Mouse (Mus musculus) gastrocnemius, postnatal 36 days (tissue): ENCODE results near the gene Kcne3. TPM values are rescaled to one million over a fixed set of nuclear protein-coding genes. Genes with fewer than 3 reads are reported as not detected.

Experiments
- DNase-seq, 2 experiments: peaks; one replicate each; pipeline ENCODE4 v3.0.0; 2022
- intact Hi-C: fragments of 180-260 bp; cut with DNase I; formaldehyde crosslinking; loops from one replicate; pipeline ENCODE4 v1.15.1; 2025
- total RNA-seq, 2 experiments: library from RNA; stranded (reverse); gene quantifications; 2 replicates each; pipeline ENCODE4 v1.2.3; 2021

Gene Kcne3
- total RNA-seq, 2 experiments from 2014 or later = 0.61 to 1.5 TPM

DNA sequence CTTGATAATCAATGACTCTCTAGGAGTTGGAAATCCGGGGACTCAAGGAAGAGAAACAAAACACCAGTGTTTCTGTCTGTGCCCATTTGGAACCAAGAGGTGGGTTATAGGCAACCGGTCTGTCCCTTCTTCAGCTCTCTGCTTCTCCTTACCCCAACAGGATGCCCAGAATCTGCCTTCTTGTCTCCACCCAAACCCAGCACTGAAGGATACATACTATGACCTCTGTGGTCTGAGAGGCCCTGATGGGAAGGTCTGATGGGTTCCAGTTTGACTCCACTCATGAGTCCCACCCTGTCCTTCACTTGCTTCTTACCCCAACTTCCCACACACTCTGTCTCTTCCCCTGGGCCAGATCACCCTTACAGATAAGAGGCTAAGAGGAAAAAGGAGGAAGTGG is 4.9 kb downstream of the Kcne3 start:
- intact Hi-C loops = no loop called here
- no peak for DNase-seq

DNA sequence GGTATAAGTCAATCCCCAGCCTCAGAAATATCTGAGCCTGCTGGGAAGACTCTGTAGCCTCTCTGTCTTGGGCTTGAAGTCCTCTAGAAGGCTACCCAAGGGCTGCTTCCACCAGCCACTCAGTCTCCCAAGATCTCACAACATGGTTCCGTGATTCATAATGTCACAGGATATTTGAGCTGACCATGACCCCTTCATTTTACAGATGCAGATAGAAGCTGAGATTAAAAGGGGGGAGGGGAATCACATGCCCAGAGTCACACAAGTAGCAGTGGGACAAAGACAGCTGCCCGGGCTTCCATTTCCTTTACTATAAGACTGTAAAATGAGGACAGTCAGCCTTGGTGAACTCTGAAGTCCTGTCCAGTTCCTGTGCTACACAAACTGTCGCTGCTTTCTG is 5.3 kb downstream of the Kcne3 start:
- intact Hi-C loops = no loop called here
- DNase-seq = no peak

GRCm38 (mm10) chr7:100182388-100182787 is 6.1 kb downstream of the Kcne3 start:
- intact Hi-C loops = no loop called here
- DNase-seq = no peak

DNA sequence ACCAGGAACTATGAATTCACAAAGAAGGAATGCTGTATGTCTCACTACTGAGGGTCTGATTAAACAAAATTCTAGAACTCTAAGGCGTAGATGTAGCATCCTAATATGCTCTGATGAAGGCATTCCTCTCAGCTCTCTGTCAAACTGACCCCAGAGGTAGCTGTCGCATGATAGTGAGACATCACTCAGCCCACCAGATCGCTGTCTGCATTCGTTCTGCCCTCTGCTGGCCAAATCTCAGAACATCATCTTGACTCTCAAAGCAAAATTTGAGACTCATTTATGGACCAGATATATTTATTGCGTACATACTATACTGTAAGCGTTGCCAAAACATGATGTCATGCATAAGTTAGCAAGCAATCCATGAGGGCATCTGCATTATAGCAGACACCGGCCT is 11.3 kb downstream of the Kcne3 start:
- DNase-seq = peak in 1 of 2 experiments; percentile 27

GRCm38 (mm10) chr7:100190167-100190566 is 13.9 kb downstream of the Kcne3 start:
- DNase-seq = no peak
- intact Hi-C loops = loop anchor here (2.0 kb wide), 1 partner anchor 45 kb away; no protein-coding TSS in a partner anchor

More for the DNA sequence above, 11.3 kb downstream of the Kcne3 start:
- intact Hi-C loops = loop anchor here (2.0 kb wide), 2 partner anchors 65 to 199 kb away; no protein-coding TSS in a partner anchor

DNA sequence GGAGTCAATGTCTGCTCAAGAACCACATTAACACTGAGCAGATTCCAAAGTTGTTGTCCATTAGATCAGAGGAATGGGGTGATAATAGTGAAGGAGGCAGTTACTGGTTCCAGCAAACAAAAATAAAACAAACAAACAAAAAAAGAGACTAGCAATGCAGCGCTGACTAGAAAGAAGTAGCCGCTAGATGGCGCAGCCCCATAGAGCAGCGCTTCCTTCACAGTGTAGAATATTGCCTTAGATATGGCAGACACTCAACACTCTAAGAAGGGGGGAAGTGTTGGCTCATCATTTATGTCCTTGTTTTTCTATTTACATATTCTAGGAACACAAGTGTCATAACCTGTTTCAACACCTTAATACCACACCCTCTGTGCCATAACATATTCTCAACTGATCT is 14.5 kb downstream of the Kcne3 start:
- intact Hi-C loops = loop anchor here (2.0 kb wide), 1 partner anchor 44 kb away; no protein-coding TSS in a partner anchor
- DNase-seq = peak in 1 of 2 experiments; percentile 36

DNA sequence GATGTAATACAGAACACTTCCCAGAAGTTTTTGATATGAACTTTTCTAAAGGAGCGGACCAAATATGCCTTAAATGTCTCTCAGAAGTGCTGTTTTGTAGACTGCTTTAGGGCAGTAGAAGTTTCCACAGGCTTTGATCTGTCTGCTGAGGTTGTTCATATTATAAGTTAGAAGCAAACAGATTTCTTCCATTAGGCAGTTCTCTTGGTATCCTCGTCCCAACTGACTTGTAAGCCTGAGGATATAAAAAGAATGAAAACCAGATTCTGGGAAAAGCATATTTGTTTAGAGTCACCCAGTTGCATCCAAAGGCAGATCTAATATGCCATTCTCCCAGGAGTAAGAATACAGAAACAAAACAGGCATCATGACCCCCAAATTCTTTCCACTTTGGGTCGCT is 24.9 kb downstream of the Kcne3 start:
- intact Hi-C loops = no loop called here
- no peak for DNase-seq

GRCm38 (mm10) chr7:100203616-100204015 is 27.3 kb downstream of the Kcne3 start:
- DNase-seq = no peak
- intact Hi-C loops = no loop called here

DNA sequence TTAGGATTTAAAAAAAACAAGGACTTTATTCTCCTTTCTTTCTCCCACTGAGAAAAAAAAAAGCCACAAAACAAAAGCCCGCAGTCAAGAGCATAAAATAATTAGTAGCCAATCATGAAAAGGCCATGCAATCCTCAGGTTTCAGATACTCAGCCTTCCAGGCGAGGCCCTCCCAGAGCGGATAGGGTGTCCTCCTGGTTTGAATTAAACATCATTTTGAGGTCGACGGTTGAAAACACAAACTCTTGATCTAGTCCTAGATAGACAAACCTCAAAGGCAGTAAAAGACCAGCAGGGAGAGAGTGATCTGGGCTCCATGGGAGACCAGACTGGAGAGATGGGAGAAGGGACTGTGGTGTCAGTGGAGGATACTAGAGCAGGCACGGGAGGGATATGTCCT is 28.6 kb downstream of the Kcne3 start:
- intact Hi-C loops = no loop called here
- no peak for DNase-seq

GRCm38 (mm10) chr7:100206144-100206543 is 29.8 kb downstream of the Kcne3 start:
- intact Hi-C loops = no loop called here

DNA sequence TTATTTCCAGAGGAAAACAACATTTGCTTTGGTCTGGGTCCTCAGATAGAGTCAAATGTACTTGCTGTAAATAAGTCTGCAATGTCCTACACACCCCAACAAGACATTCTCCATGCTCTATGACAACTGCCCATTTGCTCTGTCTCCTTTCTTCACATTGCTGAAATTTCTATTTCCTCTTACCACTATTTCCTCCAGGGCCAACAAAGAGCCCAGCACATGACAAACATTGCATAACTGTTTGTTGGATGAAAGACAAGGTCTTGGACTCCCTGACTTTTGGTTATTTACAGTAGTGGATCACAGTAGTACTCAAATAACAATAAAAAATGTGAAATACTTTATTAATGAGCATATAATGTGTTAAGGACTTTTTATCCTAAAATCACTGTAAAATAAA is 31.6 kb downstream of the Kcne3 start:
- no peak for DNase-seq
- intact Hi-C loops = no loop called here

More at GRCm38 (mm10) chr7:100206144-100206543, 29.8 kb downstream of the Kcne3 start:
- DNase-seq = no peak

DNA sequence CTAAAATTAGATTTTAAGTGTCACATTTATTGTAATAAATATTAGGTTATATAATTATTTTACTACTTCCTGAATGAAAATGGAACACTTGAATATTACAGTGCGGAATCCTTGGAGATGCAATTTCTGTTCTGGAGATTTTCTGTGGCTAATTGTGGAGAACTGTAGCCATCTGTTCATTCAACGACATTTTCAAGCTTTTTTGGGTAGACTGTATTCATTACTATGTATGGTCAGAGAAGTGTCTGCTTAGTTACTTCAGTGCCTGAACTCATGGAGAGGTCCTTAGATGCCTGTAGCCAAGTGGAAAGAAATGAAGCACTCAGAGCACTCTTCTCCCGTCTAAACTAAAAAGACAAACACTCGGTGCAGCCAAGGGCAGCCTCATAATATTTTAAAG is 38.0 kb downstream of the Kcne3 start:
- DNase-seq = no peak
- intact Hi-C loops = no loop called here

- intact Hi-C loops = no loop called here
- no peak for DNase-seq
Measured at GRCm38 (mm10) chr7:100215116-100215732, 38.9 kb downstream of the Kcne3 start.

DNA sequence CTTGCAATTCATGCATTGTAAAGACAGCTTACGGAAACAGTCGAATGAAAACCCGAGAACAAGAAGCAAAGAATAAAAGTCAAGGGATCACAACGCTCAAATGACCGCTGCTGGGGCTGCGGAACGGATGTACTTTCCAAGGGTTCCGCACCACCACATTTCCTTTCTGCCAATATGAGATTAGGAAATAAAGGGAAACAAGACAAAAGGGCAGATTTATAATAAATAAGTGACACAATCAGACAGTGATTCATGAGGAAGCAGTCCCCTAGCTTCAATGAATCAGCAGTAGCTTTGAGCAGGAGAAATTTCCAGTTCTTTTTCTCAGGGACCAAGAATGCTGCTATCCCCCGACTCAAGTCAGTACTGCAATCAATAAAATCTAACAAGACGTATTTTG is 39.7 kb downstream of the Kcne3 start:
- no peak for DNase-seq
- intact Hi-C loops = no loop called here

GRCm38 (mm10) chr7:100216601-100217565 is 40.6 kb downstream of the Kcne3 start:
- intact Hi-C loops = no loop called here
- DNase-seq = no peak

DNA sequence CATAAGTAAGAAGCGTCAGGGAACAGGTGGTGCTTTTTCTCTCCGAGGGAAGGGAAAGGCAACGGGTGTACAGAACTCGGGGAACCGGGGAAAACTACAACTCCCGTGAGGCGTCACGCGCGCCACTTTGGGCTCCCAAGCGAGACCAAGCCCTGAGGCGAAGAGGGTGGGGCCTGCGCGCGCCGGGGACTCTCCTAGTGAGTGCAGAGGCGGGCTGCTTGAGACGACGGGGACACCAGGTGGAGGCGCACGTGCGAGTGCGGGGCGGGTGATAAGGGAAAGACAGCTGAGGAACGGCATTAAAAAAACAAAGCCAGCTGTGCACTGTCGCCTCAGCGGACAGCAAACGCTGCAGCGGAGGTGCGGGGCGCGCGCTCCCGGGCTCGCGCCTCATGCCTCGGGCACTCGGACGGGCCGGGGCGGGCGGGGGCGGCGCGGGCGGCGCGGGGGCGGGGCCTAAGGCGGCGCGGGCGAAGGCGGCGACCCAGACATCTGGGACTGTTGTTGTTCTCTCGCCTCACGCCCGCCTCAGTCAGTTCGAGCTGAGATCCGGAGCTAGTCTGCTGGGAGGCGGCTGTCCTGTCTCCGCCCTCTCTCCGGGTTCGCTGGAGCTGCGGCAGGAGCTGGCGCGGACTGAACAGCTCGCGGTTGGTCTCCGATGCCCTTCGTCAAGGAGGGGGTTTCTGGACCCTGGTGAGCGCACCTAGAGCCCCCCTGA is 51.0 kb downstream of the Kcne3 start, which contains the start of gene Pgm2l1:
TSS of gene Pgm2l1 (plus strand) at position 237 of the 718 bp plus-strand sequence.
- intact Hi-C loops = no loop called here
- peak; percentile 94 to 95 for DNase-seq

DNA sequence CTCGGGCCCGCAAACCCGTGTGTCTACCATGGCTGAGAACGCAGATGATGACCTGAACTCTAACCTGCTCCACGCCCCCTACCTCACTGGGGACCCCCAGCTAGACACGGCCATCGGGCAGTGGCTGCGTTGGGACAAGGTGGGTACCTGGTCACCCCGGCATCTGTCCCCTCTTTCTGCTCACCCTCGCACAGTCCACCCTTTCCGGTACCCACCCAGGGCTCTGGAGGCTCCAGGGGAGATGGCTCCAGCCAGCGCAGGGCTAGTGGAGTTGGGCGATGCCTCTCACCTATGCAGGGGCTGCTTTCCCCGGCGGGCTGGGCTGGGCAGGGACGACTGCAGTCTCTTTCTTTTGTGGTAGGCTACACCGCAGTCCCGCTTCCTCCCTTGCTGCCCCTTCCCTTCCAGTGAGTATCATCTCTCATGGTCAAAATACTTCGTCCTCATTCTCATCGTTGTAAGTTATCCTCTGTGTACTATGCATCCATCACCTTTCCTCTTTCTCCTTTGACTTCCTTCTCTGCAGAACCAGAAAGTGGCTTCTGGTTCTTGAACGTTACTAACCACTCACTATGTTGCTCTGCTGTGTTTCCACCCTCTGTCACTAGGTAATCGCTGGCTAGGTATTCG is 51.7 kb downstream of the Kcne3 start:
- no peak for DNase-seq
- intact Hi-C loops = no loop called here

DNA sequence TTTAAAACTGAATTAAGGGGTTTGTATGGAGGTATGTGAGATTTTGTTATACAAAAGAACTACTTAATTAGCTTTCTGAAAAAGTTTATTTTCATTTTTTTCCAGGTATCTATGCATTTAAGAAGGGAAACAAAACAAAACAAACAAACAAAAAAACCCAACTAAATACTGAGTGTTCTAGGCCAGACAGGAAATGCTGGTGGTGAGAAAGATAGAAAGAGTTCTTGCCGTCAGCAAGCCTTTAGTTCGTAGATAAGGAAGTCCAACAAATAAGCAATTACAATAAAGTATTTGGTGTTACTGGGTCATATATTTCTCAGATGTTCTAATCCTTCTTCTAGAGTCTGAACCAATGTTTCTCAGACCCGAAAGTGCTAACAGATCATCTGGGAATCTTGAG is 52.7 kb downstream of the Kcne3 start:
- no peak for DNase-seq
- intact Hi-C loops = no loop called here

GRCm38 (mm10) chr7:100230646-100231045 is 54.3 kb downstream of the Kcne3 start:
- no peak for DNase-seq
- intact Hi-C loops = no loop called here

DNA sequence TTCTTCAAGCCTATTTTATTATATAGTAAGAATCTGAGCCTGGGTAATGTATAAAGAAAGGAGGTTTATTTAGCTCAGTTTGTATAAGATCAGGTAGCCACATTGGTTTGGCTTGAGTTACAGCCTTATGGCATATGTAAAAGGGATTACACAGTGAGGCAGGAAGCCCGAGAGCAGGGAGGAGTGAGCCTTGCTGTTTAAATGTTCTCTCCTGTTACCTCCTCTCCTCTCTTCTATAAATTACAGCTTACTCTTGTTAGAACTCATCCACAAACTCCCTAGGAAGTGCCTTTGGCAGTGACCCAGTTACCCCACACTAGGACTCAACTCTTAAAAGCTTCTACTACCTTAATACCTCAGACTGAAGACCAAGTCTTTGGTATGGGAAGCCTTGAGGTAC is 55.4 kb downstream of the Kcne3 start:
- no peak for DNase-seq
- intact Hi-C loops = no loop called here
